Mouse (Mus musculus) E14TG2a.4 (cell line): Measurements from ENCODE around the gene Cdk5r1.

ENCODE experiments used
- H3K27me3 ChIP-seq: 2 replicates; pipeline ENCODE4 v1.6.1; 2014; ENCODE audit warnings: low read length, control low read depth; ENCODE audit not compliant: insufficient read depth
- H3K36me3 ChIP-seq: 2 replicates; pipeline ENCODE4 v1.6.1; 2014; ENCODE audit warnings: low read length, control low read depth; ENCODE audit not compliant: insufficient read depth
- H3K4me1 ChIP-seq: replicated peaks from 2 replicates; pipeline ENCODE4 v1.6.1; 2014; ENCODE audit warnings: low read depth, low read length, control low read depth
- H3K4me3 ChIP-seq: replicated peaks from 2 replicates; pipeline ENCODE4 v1.5.1; 2014; ENCODE audit warnings: mild to moderate bottlenecking, low read length
- H3K9me3 ChIP-seq: 2 replicates; pipeline ENCODE4 v1.6.1; 2014; ENCODE audit warnings: low read length, control low read depth
- CTCF ChIP-seq: conservative IDR thresholded peaks from 2 replicates; pipeline ENCODE4 v1.5.1; 2014; ENCODE audit warnings: low read length
- NANOG ChIP-seq: IDR thresholded peaks from 2 replicates; pipeline ENCODE4 v1.6.1; 2014; ENCODE audit warnings: borderline replicate concordance, low read length, mixed read lengths
- POU5F1 ChIP-seq: IDR thresholded peaks from 2 replicates; pipeline ENCODE4 v1.6.1; 2014; ENCODE audit warnings: low read length, borderline replicate concordance

Cdk5r1 gene

DNA sequence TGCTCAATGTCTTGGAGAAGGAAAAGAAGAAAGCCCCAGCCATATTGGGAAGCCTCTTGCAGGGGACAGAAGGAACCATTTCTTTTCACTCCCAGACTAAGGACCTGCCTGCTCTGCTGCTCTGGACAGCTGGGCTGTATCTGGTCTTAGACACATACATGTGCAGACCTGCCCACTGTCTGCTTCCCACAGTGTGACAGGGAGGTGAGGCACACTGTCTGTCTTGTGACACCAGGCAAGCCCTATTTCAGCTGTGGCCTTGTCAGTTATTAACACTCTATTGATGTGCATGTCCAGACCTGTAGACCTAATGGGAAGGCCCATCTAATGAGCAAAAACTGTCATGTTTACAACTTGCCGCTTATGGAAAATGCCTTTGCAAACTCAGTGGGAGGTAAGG lies 38.5 kb downstream of the Cdk5r1 start:
- H3K4me3 ChIP-seq = no peak overlapping the region
- H3K4me1 ChIP-seq = peaks cover 38% of the 10 kb centered on the region
- no peaks in the 10 kb centered on the region; the same call in 1 of the 2 replicates for H3K9me3 ChIP-seq
- TF ChIP-seq POU5F1 (no peak), NANOG (no peak), CTCF (no peak)
- no peaks in the 10 kb centered on the region for H3K36me3 ChIP-seq
- H3K27me3 ChIP-seq = no peaks in the 10 kb centered on the region; the same call in 1 of the 2 replicates

GRCm38 (mm10) chr11:80515895-80516294 lies 39.1 kb downstream of the Cdk5r1 start:
- Histone ChIP-seq H3K4me3 (no peak overlapping the region), H3K9me3 (no peaks in the 10 kb centered on the region; the same call in 1 of the 2 replicates), H3K36me3 (no peaks in the 10 kb centered on the region), H3K4me1 (peaks cover 38% of the 10 kb centered on the region), H3K27me3 (no peaks in the 10 kb centered on the region)
- TF ChIP-seq POU5F1 = no peak
- no peak for TF ChIP-seq CTCF
- no peak for TF ChIP-seq NANOG

- H3K9me3 ChIP-seq = no peaks in the 10 kb centered on the region
- TF ChIP-seq CTCF = no peak
- peak; percentile 58; the same call in 1 of the 2 replicates for TF ChIP-seq NANOG
- no peaks in the 10 kb centered on the region for H3K36me3 ChIP-seq
- no peak overlapping the region for H3K4me3 ChIP-seq
- H3K4me1 ChIP-seq = peaks cover 36% of the 10 kb centered on the region
- H3K27me3 ChIP-seq = no peaks in the 10 kb centered on the region
Measured at GRCm38 (mm10) chr11:80518421-80519367, 41.9 kb downstream of the Cdk5r1 start.

DNA sequence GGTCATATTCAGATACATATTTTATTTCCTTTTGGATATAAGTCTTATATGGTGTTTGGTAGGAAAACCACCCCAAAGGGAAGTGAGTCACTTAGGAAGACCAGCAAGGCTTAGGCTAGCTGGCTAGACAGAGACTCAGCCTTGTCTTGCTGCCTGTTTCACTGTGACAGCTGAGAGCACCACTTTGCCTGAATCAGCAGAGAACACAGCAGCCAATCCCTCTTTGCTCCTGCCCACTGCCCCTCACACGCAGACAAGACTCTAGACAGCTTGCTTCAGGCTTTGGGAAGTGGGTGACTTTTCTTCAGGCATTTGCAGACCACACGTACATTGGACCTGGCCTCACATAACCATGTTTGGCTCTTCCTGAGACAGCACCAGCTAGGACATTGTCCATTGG lies 44.3 kb downstream of the Cdk5r1 start:
- no peaks in the 10 kb centered on the region for H3K36me3 ChIP-seq
- no peak overlapping the region for H3K4me3 ChIP-seq
- TF ChIP-seq POU5F1 (no peak), CTCF (no peak), NANOG (no peak)

DNA sequence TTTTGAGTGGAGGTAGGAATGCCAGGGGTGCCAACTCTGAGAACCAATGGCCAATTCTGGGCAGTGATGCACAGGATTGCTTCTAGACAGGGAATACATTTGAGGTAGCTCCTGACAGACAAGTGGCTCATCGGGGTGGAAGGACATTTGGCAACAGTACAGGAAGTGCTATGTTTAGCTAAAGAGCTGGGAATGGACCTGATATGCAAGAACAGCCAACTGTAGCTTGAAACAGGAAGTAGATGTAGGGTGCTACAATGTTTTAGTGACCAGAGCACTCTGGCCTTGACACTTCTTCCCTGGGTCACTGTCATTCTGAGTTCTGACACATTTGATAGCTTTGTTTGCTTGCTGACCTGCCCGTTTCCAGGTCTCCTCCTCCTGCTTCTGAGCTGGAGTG lies 46.0 kb downstream of the Cdk5r1 start:
- H3K36me3 ChIP-seq = no peaks in the 10 kb centered on the region
- no peaks in the 10 kb centered on the region for H3K9me3 ChIP-seq
- H3K27me3 ChIP-seq = no peaks in the 10 kb centered on the region
- H3K4me3 ChIP-seq = no peak overlapping the region
- no peak for TF ChIP-seq NANOG
- no peak for TF ChIP-seq CTCF
- no peak for TF ChIP-seq POU5F1
- H3K4me1 ChIP-seq = peaks cover 26% of the 10 kb centered on the region

More for the DNA sequence above, 44.3 kb downstream of the Cdk5r1 start:
- Histone ChIP-seq H3K9me3 (no peaks in the 10 kb centered on the region), H3K4me1 (peaks cover 29% of the 10 kb centered on the region), H3K27me3 (no peaks in the 10 kb centered on the region)

DNA sequence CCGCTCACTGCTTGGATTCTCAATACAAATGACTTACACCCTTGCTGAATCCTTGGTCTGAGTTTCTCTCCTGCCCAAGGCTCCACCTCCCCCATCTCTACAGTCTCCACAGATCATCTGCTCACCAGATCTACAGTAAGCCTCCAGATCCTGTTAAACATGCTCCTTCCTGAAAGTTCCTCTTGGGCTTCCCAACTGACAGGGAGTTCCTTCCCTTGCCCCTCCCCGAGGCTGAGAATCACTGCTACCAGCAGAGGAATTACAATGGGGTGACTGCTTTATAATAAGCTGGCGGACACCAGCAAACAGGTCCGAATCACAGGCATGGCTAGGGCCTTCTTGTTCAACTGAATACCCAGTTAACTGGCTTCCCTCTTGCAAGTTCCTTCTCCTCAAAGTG lies 46.6 kb downstream of the Cdk5r1 start:
- H3K27me3 ChIP-seq = no peaks in the 10 kb centered on the region
- peaks cover 20% of the 10 kb centered on the region for H3K4me1 ChIP-seq
- no peaks in the 10 kb centered on the region for H3K9me3 ChIP-seq
- no peaks in the 10 kb centered on the region for H3K36me3 ChIP-seq
- H3K4me3 ChIP-seq = no peak overlapping the region
- TF ChIP-seq NANOG (no peak), POU5F1 (no peak), CTCF (no peak)

DNA sequence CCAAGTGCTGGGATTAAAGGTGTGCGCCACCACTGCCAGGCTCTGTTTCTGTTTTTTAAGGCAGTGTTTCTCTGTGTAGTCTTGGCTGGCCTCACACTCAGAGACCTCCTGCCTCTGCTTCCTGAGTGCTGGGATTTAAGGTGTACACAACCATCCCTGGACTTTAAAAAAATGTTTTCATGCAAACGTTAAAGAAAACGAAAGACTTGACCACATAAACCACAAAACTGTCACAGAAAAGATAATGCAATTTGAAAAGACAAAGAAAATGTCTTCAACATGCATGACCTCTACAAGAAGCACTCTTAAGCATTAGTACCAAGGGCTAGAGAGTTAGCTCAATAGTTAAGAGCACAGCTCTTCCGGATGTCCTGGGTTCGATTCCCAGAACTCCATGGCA lies 47.4 kb downstream of the Cdk5r1 start:
- no peaks in the 10 kb centered on the region for H3K9me3 ChIP-seq
- H3K4me3 ChIP-seq = no peak overlapping the region
- H3K36me3 ChIP-seq = no peaks in the 10 kb centered on the region
- H3K4me1 ChIP-seq = peaks cover 12% of the 10 kb centered on the region
- no peaks in the 10 kb centered on the region for H3K27me3 ChIP-seq
- TF ChIP-seq CTCF (no peak), POU5F1 (no peak), NANOG (no peak)

- H3K27me3 ChIP-seq = no peaks in the 10 kb centered on the region
- H3K36me3 ChIP-seq = no peaks in the 10 kb centered on the region
- H3K9me3 ChIP-seq = no peaks in the 10 kb centered on the region
- peak; percentile 74 for TF ChIP-seq CTCF
- TF ChIP-seq POU5F1 = no peak
- no peak overlapping the region for H3K4me3 ChIP-seq
- peaks cover 3% of the 10 kb centered on the region; the same call in 1 of the 2 replicates for H3K4me1 ChIP-seq
Measured at GRCm38 (mm10) chr11:80527697-80528096, 50.9 kb downstream of the Cdk5r1 start.

- no peaks in the 10 kb centered on the region for H3K36me3 ChIP-seq
- H3K9me3 ChIP-seq = no peaks in the 10 kb centered on the region
- H3K4me1 ChIP-seq = no peaks in the 10 kb centered on the region
- TF ChIP-seq NANOG (no peak), CTCF (no peak), POU5F1 (no peak)
- H3K27me3 ChIP-seq = no peaks in the 10 kb centered on the region
- no peak overlapping the region for H3K4me3 ChIP-seq
Measured at GRCm38 (mm10) chr11:80529149-80529548, 52.3 kb downstream of the Cdk5r1 start.
